In genomic region chr12:99050426-99050825, GRCm38 (mm10) we compare ENCODE assay signal across 19 mouse cellular contexts.
A peak's percentile ranks its signal among the peaks of the same experiment; 100 is the strongest.
DNase-seq lines count a peak whose midpoint lies in the region; ATAC-seq lines count a peak whose summit lies in the region.
"Had no signal": no experiment of that assay in that cellular context is flagged by ENCODE, and none has a peak within 500 bp of the region (broad histone marks: within the 10 kb centered on the region; RNA-seq: fewer than 3 reads in every experiment).

No protein-coding gene starts in this region.

- peak; percentile 79 for DNase-seq in heart, adult 11 months
- no peak for DNase-seq in heart, postnatal 14 days
- peak; percentile 16 for DNase-seq in Muller cell, postnatal 12 days (ENCODE audit: inconsistent ontology term)
- DNase-seq in adrenal gland, postnatal 14 days, result peak; percentile 39
- no peak for DNase-seq in thymus, postnatal 25 days
- DNase-seq: cerebellum, adult 18-20 months; cerebellum, adult 9-11 months; gastrocnemius, postnatal 10 days; heart, postnatal 36 days; kidney, adult 11 months had no signal

- intact Hi-C loops in heart, postnatal 14 days (cut with DNase I), result no loop called here

- no peak for ATAC-seq in kidney, embryonic 16.5 days (ENCODE audit: low FRiP score, low TSS enrichment)
- no peak for ATAC-seq in intestine, embryonic 16.5 days
- ATAC-seq: activated CD4-positive, CD25-positive, alpha-beta regulatory T cell, adult 4 months; forebrain, embryonic 16.5 days; Patski had no signal

- no peaks in the 10 kb centered on the region for H3K4me1 ChIP-seq in kidney, embryonic 16.5 days (ENCODE audit: insufficient read depth, low read length)
- H3K4me1 ChIP-seq in intestine, embryonic 16.5 days (ENCODE audit: control insufficient read depth, insufficient read depth, low read length), result no peaks in the 10 kb centered on the region
- H3K4me1 ChIP-seq: embryonic facial prominence, embryonic 13.5 days; forebrain, embryonic 12.5 days; heart, embryonic 12.5 days; hindbrain, embryonic 15.5 days had no signal

- H3K36me3 ChIP-seq in kidney, embryonic 16.5 days (ENCODE audit: insufficient read depth, low read length), result no peaks in the 10 kb centered on the region
- H3K36me3 ChIP-seq in intestine, embryonic 16.5 days (ENCODE audit: control insufficient read depth, insufficient read depth, low read length), result no peaks in the 10 kb centered on the region
- H3K36me3 ChIP-seq: embryonic facial prominence, embryonic 13.5 days; forebrain, embryonic 12.5 days; heart, embryonic 12.5 days; hindbrain, embryonic 15.5 days had no signal

- H3K4me2 ChIP-seq in kidney, embryonic 16.5 days (replicated peaks; ENCODE audit: low read depth, low read length), result no peak overlapping the region
- H3K4me2 ChIP-seq in intestine, embryonic 16.5 days (ENCODE audit: low read depth, low read length), result no peak overlapping the region
- H3K4me2 ChIP-seq: embryonic facial prominence, embryonic 13.5 days; forebrain, embryonic 12.5 days; heart, embryonic 12.5 days; hindbrain, embryonic 15.5 days had no signal

- no peak overlapping the region for H3K27ac ChIP-seq in kidney, embryonic 16.5 days (ENCODE audit: low read length)
- no peak overlapping the region for H3K27ac ChIP-seq in intestine, embryonic 16.5 days (ENCODE audit: low read length)
- H3K27ac ChIP-seq: embryonic facial prominence, embryonic 13.5 days; forebrain, embryonic 12.5 days; hindbrain, embryonic 15.5 days had no signal

- H3K9ac ChIP-seq in kidney, embryonic 16.5 days (replicated peaks; ENCODE audit: low read length), result no peak overlapping the region
- H3K9ac ChIP-seq in intestine, embryonic 16.5 days (ENCODE audit: low read depth, low read length), result no peak overlapping the region
- H3K9ac ChIP-seq: embryonic facial prominence, embryonic 13.5 days; forebrain, embryonic 12.5 days; heart, embryonic 12.5 days; hindbrain, embryonic 15.5 days had no signal

- no peaks in the 10 kb centered on the region for H3K27me3 ChIP-seq in kidney, embryonic 16.5 days (ENCODE audit: insufficient read depth, low read length)
- no peaks in the 10 kb centered on the region for H3K27me3 ChIP-seq in intestine, embryonic 16.5 days (replicated peaks; ENCODE audit: control insufficient read depth, insufficient read depth, low read length)
- H3K27me3 ChIP-seq: embryonic facial prominence, embryonic 13.5 days; heart, embryonic 12.5 days; Patski had no signal

- no peaks in the 10 kb centered on the region for H3K9me3 ChIP-seq in kidney, embryonic 16.5 days (ENCODE audit: low read length)
- no peaks in the 10 kb centered on the region for H3K9me3 ChIP-seq in intestine, embryonic 16.5 days (ENCODE audit: control insufficient read depth, low read length)
- H3K9me3 ChIP-seq: embryonic facial prominence, embryonic 13.5 days; forebrain, embryonic 12.5 days; heart, embryonic 12.5 days; hindbrain, embryonic 15.5 days had no signal

- H3K4me3 ChIP-seq in kidney, embryonic 16.5 days (ENCODE audit: low read length), result no peak overlapping the region
- H3K4me3 ChIP-seq in intestine, embryonic 16.5 days (ENCODE audit: low read length), result no peak overlapping the region
- H3K4me3 ChIP-seq: embryonic facial prominence, embryonic 13.5 days; forebrain, embryonic 12.5 days; heart, embryonic 12.5 days; hindbrain, embryonic 15.5 days had no signal

- 81% methylated on average over 2 of the region's 2 CpGs for WGBS in kidney, embryonic 16.5 days
- 66% methylated on average over 2 of the region's 2 CpGs for WGBS in intestine, embryonic 16.5 days

Comparison
In these comparisons a context has a peak if more than half of its experiments do, and no peak if none do; other contexts are left out.
1. DNase-seq: peak in heart, adult 11 months (single experiment), Muller cell, postnatal 12 days (single experiment) and adrenal gland, postnatal 14 days (single experiment); none in heart, postnatal 14 days (0 of 2) and thymus, postnatal 25 days (single experiment).